Mouse (Mus musculus) megakaryocyte, embryonic 14.5 days (primary cell): Measurements from ENCODE around the gene Bcas2.

Experiments
- FLI1 ChIP-seq: IDR thresholded peaks from 2 replicates; pipeline ENCODE4 v1.6.1; 2012; ENCODE audit warnings: low read length, inconsistent platforms, mixed read lengths
- GATA1 ChIP-seq: IDR thresholded peaks from 3 replicates; pipeline ENCODE4 v1.6.1; 2012; ENCODE audit warnings: mixed read lengths, low read length, inconsistent platforms, borderline replicate concordance

GRCm38 (mm10) chr3:103199386-103199785, 27.9 kb downstream of the Bcas2 start:
- TF ChIP-seq FLI1: no peak
- TF ChIP-seq GATA1: no peak
